Mouse (Mus musculus) midbrain, embryonic 12.5 days (tissue): ENCODE measurements at regions not wholly inside any gene's neighbourhood (a gene's known extent, or its start where the extent isn't known, plus 50 kb on each side); places are given as distances from the start of the nearest gene placed in this dataset.

Experiments
- ATAC-seq: fragments of 200-750 bp; cut with Nextera tagmentation; 2 replicates; pipeline ENCODE4 v1.8.0; 2017; ENCODE audit warnings: low read depth, moderate TSS enrichment, moderate library complexity; ENCODE audit not compliant: low FRiP score
- H3K27ac ChIP-seq: fragments of 300-500 bp; sonication (generic); replicated peaks from 2 replicates; pipeline ENCODE4 v1.5.1; 2016; ENCODE audit warnings: mild to moderate bottlenecking
- H3K27me3 ChIP-seq: fragments of 300-500 bp; sonication (generic); 2 replicates; pipeline ENCODE4 v1.6.1; 2016; ENCODE audit warnings: mild to moderate bottlenecking
- H3K36me3 ChIP-seq: fragments of 300-500 bp; sonication (generic); 2 replicates; pipeline ENCODE4 v1.6.1; 2016
- H3K4me1 ChIP-seq: fragments of 300-500 bp; sonication (generic); 2 replicates; pipeline ENCODE4 v1.6.1; 2016
- H3K4me2 ChIP-seq: fragments of 300-500 bp; sonication (generic); replicated peaks from 2 replicates; pipeline ENCODE4 v1.6.1; 2016; ENCODE audit warnings: mild to moderate bottlenecking, moderate library complexity
- H3K4me3 ChIP-seq: fragments of 300-500 bp; sonication (generic); 2 replicates; pipeline ENCODE4 v1.5.1; 2016; ENCODE audit warnings: mild to moderate bottlenecking
- H3K9ac ChIP-seq: fragments of 300-500 bp; sonication (generic); replicated peaks from 2 replicates; pipeline ENCODE4 v1.6.1; 2016; ENCODE audit warnings: mild to moderate bottlenecking, moderate library complexity
- H3K9me3 ChIP-seq: fragments of 300-500 bp; sonication (generic); 2 replicates; pipeline ENCODE4 v1.6.1; 2016; ENCODE audit warnings: mild to moderate bottlenecking
- WGBS: fragments of 180-500 bp; shearing (Covaris S2); methylation state at CpG from one replicate; pipeline ENCODE4 v1.1.7; 2016; 5-methylcytosine and 5-hydroxymethylcytosine counted together

- WGBS: 87% methylated on average over 2 of the region's 2 CpGs
- H3K4me2 ChIP-seq: no peak overlapping the region
- H3K9me3 ChIP-seq: no peaks in the 10 kb centered on the region
Observed at GRCm38 (mm10) chr4:39292348-39292845, 157.7 kb upstream of the 1700009N14Rik start.

DNA sequence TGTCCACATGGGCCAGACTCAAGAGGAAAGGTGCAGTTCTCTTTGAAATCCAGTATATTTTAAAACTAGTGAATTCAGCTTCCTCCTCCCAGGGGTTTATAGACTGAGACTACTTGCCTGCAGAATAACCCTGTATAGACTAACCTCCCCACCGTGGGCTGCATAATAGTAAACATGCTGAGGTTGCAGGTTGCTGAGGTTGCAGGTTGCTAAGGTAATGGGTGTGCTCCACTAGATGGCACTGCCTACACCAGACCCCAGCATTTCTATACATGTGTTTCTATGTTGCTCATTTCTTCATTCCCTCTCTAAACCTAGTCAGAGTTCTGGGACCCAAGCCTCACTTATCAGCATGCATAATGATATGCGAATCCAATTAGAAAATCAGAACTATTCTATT, 140.0 kb upstream of the 1700009N14Rik start:
- WGBS: 43% methylated on average over 2 of the region's 2 CpGs
- Histone ChIP-seq H3K4me3 (no peak overlapping the region), H3K9me3 (no peaks in the 10 kb centered on the region), H3K4me1 (no peaks in the 10 kb centered on the region), H3K9ac (no peak overlapping the region), H3K36me3 (no peaks in the 10 kb centered on the region), H3K27me3 (no peaks in the 10 kb centered on the region), H3K27ac (no peak overlapping the region), H3K4me2 (no peak overlapping the region)
- 0 out of 2 replicates have a peak, but pooled peaks have one; percentile 44 for ATAC-seq

More at GRCm38 (mm10) chr4:39292348-39292845, 157.7 kb upstream of the 1700009N14Rik start:
- Histone ChIP-seq H3K4me3 (no peak overlapping the region), H3K27me3 (no peaks in the 10 kb centered on the region), H3K27ac (no peak overlapping the region), H3K9ac (no peak overlapping the region), H3K4me1 (no peaks in the 10 kb centered on the region), H3K36me3 (no peaks in the 10 kb centered on the region)
- no peak for ATAC-seq

DNA sequence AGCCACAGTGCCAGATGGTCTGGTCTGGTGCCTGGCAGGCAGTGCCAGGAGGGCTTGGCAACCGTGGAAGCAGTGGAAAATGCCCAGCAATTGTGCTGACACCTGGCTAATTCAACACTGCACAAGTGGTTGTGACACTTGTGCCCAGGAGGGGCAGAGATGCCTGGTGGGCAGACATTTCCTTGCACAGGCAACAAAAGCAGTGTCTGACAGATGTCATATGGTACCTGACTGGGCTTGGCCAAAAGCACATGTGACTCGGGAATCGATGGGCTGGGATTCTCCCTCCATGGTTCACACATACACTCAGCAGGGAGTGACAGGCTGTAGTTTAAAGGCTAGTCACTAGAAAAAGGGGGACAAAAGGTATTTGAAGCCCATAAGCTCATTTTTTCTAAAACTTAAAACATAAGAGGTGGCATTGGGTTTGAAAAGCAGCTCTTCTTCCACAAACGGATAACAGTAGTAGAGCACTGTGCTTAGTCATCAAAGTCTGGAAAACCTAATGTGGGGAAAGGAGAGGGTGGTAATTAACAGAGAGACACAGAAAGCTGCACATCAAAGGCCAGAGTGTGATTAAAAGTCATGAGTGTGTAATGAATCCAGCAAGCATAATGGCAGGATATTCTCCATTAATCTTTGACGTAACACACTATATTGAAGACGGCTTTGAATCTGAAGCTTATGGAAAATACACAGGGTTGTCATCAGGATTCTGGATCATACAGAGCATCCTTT, 105.5 kb upstream of the 1700009N14Rik start:
- peak; percentile 87 for ATAC-seq
- Histone ChIP-seq H3K4me1 (peaks cover 3% of the 10 kb centered on the region), H3K36me3 (no peaks in the 10 kb centered on the region), H3K4me3 (no peak overlapping the region), H3K27ac (peak overlapping the region; percentile 68), H3K27me3 (no peaks in the 10 kb centered on the region), H3K9ac (no peak overlapping the region), H3K9me3 (no peaks in the 10 kb centered on the region), H3K4me2 (0 out of 2 replicates have a peak overlapping the region, but pooled peaks have one; percentile 4)
- WGBS: 31% methylated on average over 6 of the region's 6 CpGs

GRCm38 (mm10) chr4:39345139-39345412, 105.0 kb upstream of the 1700009N14Rik start:
- Histone ChIP-seq H3K4me3 (no peak overlapping the region), H3K9me3 (no peaks in the 10 kb centered on the region), H3K27me3 (no peaks in the 10 kb centered on the region), H3K36me3 (no peaks in the 10 kb centered on the region), H3K4me2 (0 out of 2 replicates have a peak overlapping the region, but pooled peaks have one; percentile 4), H3K9ac (no peak overlapping the region), H3K27ac (peak overlapping the region; percentile 68), H3K4me1 (peaks cover 3% of the 10 kb centered on the region)
- ATAC-seq: peak; percentile 91
- 7% methylated on average over 1 of the region's 1 CpGs for WGBS

DNA sequence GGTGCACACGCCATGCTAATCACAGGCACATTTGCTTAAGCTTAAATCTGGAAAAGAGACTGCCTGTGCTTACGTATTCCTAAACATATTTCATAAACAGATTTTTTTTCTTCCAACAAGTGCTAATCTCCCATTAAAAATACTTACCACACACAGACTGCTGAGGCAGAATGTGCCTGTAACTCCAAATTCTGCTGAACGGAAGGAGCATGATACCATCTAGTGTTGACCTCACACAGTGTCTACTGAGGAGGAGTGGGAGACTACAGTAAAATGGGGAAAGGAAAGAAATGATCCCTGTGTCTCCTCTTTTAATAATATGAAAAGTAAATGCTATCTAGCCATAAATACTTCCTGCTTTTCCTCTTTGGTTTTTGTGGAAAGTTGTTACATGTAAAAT, 81.9 kb upstream of the 1700009N14Rik start:
- H3K36me3 ChIP-seq: no peaks in the 10 kb centered on the region
- H3K4me2 ChIP-seq: no peak overlapping the region
- H3K9me3 ChIP-seq: no peaks in the 10 kb centered on the region
- H3K27ac ChIP-seq: no peak overlapping the region
- WGBS: 84% methylated on average over 3 of the region's 3 CpGs
- ATAC-seq: no peak
- no peak overlapping the region for H3K9ac ChIP-seq
- H3K4me1 ChIP-seq: no peaks in the 10 kb centered on the region
- no peak overlapping the region for H3K4me3 ChIP-seq
- no peaks in the 10 kb centered on the region for H3K27me3 ChIP-seq

DNA sequence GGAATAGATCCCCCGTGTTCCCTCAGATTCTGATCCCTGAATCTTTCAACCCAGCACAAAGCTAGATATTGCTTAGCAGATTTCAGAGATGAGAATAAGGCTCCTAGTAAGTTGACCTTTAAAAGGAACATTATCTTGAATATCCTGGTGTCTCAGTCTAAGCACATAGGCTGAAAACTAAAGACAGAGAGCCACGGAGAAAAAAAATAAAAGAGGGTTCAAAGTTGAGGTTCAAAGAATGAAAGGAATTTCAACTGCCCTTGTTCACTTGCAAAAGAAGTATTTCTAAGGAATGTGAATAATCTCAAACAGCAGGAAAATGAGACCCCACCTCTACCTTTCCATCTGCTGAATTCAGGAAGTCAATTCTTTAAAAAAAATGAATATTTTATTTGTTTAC, 69.3 kb upstream of the 1700009N14Rik start:
- Histone ChIP-seq H3K9ac (no peak overlapping the region), H3K4me1 (no peaks in the 10 kb centered on the region), H3K27ac (no peak overlapping the region), H3K4me2 (no peak overlapping the region), H3K27me3 (no peaks in the 10 kb centered on the region), H3K9me3 (no peaks in the 10 kb centered on the region), H3K4me3 (no peak overlapping the region), H3K36me3 (no peaks in the 10 kb centered on the region)
- ATAC-seq: no peak
- WGBS: 40% methylated on average over 2 of the region's 2 CpGs

GRCm38 (mm10) chr4:39398226-39398625, 51.9 kb upstream of the 1700009N14Rik start:
- Histone ChIP-seq H3K27ac (no peak overlapping the region), H3K27me3 (no peaks in the 10 kb centered on the region), H3K4me2 (no peak overlapping the region), H3K9ac (no peak overlapping the region), H3K9me3 (no peaks in the 10 kb centered on the region), H3K4me3 (no peak overlapping the region), H3K36me3 (no peaks in the 10 kb centered on the region), H3K4me1 (no peaks in the 10 kb centered on the region)
- ATAC-seq: no peak
- WGBS: 59% methylated on average over 3 of the region's 3 CpGs
